Mouse (Mus musculus) splenic B cell, adult 2 months (primary cell): ENCODE measurements at regions not wholly inside any gene's neighbourhood (a gene's known extent, or its start where the extent isn't known, plus 50 kb on each side); places are given as distances from the start of the nearest gene placed in this dataset.

ENCODE experiments used
- DNase-seq: peaks from one replicate; pipeline ENCODE4 v3.0.0-alpha.2; 2011; ENCODE audit warnings: low read depth, low spot score
- H3K27me3 ChIP-seq: 2 replicates; pipeline ENCODE4 v1.6.1; 2012; ENCODE audit warnings: mild to moderate bottlenecking, low read length, moderate library complexity, mixed read lengths; ENCODE audit not compliant: control insufficient read depth, poor library complexity, insufficient read depth, severe bottlenecking
- H3K36me3 ChIP-seq: 2 replicates; pipeline ENCODE4 v1.6.1; 2012; ENCODE audit warnings: mild to moderate bottlenecking, low read length, moderate library complexity, mixed read lengths; ENCODE audit not compliant: control insufficient read depth, poor library complexity, insufficient read depth, severe bottlenecking

DNA sequence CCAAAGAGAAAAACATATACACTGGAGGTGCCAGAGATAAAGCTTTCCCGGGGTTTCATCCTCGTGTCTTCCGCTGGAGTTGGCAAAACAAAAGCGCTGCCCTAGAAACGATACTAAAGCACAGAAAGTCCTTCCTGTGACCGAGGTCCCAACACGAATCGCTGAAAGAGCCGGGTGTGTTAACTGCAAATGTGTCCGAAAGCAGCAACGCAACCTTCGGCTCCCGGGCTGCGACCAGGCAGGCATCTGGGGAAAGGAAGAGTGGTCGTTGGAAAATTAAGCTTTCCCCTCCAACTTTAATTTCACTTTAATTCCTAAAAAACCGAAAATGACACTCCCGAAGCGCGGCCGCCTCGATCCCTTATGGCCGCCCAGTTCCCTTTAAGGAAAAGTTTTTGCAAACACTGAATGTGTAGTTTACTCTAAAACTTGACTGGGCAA lies 262.5 kb upstream of the Nfe2l3 start:
- no peak for DNase-seq
- Histone ChIP-seq H3K36me3 (no peaks in the 10 kb centered on the region; the same call in 1 of the 2 replicates), H3K27me3 (peaks cover 11% of the 10 kb centered on the region)

DNA sequence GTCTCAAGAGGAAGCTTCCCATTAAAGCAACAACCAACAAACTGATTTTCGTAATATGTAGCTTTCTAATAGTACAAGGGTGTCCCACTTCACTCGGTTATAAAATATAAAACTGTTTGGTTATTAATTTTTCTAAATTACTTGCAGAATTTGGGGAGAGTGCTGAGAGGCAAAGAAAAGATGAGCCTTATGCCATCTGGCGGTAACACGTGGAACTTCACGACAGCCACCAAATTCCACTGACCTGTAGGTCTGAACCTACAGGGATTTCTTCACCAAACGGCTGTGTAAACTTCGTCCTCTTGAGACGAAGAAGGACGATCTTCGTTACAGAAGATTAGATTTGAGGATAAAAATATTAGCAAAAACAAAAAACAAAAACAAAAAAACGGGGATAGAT lies 262.1 kb upstream of the Nfe2l3 start:
- H3K36me3 ChIP-seq = no peaks in the 10 kb centered on the region; the same call in 1 of the 2 replicates
- DNase-seq = peak; percentile 79
- peaks cover 11% of the 10 kb centered on the region for H3K27me3 ChIP-seq

DNA sequence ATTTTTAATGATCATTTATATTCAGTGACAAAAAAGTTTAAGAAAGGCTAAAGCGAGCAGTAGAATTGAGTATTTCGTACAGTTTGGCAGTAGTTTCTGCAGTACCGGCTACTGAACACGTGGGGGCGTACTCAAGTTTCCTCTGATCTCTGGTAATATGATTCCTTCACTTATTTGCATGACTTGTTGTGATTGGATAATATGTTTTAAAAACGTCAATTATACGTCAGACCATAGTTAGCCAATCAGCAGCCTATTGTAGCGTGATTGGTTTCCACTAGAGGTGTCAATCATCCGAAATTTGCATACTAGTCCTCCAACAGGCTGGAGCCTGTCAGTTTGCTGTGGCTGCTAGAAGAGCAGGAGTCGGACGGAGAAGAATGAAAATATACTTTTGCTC lies 261.6 kb upstream of the Nfe2l3 start:
- Histone ChIP-seq H3K27me3 (peaks cover 11% of the 10 kb centered on the region), H3K36me3 (no peaks in the 10 kb centered on the region; the same call in 1 of the 2 replicates)
- peak; percentile 65 for DNase-seq

DNA sequence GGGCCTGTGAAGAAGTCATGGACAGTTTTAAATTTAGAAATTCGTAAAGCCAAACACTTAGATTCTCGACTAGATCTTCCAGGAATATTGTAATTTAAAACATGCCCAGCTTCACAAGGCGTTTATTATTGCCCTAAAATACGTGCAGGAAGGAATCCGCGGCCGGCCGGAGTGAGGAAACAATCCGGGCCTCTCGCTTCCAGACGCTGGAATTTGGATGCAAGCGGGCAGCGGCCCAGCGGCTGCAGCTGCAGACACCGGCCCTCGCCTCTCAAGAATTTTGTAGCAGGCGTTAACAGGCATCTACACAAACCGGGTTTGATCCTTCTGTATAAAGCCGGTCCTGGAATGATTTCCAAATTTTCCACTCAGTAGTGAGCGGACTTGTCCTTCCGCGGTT lies 260.7 kb upstream of the Nfe2l3 start:
- H3K36me3 ChIP-seq = no peaks in the 10 kb centered on the region
- H3K27me3 ChIP-seq = peaks cover 11% of the 10 kb centered on the region
- no peak for DNase-seq

DNA sequence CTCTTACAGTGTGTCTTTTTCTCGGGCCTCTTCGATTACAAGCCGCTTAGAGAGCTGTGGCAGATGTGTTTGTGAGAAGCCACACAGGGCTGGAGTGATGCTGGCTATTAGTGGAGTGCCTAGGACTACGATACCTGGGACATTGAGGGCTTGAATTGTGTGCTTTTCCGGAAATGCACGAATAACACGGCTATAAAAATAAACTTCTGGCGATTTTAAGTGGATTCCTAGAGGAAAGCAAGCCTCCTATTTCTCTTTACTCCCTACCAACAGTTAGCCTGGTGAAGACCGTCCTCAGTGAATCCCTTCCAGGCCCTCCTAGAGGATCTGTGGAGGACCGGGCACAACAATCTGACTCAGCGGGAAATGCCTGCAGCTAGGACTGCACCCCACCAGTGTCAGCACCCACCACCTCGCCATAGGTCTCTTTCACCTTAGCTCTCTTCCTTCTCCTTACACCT lies 260.1 kb upstream of the Nfe2l3 start:
- DNase-seq = peak; percentile 46
- no peaks in the 10 kb centered on the region for H3K36me3 ChIP-seq

DNA sequence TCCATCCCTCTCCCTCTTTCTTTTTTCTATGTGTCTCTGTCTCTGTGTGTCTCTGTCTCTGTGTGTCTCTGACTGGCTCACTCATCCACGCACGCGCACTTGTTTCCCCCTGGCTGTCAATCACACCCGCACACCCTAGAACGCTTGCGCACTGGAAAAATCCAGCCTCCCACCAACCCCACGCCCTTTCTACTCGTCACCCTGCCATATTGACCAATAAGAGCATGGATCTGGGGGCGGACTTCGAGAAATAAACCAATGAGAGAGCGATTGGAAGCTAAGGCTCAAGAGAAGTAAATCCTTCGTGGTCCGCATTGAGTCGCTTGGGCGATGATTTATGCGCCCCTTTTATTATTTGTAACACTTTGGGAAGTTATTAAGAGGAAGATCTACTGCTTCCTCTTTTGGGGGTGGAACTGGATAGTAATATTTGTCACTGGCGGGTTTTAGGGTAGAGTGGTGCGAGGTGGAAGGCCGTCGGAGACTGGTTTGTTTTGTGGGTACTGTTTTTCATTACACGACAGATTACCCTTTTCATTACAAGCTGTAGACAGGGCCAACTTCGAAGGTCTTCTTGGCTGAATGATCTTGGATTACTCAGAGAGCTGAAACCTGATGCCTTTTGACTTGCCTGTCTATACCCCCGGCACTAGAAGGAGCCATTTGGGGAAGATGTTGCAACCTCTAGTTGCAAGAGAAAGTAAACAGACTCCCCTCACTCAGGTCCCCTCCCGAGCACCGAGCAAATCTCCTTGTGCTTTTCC lies 259.4 kb upstream of the Nfe2l3 start:
- peaks cover 13% of the 10 kb centered on the region for H3K27me3 ChIP-seq
- no peaks in the 10 kb centered on the region for H3K36me3 ChIP-seq
- peak; percentile 58 for DNase-seq

More for the DNA sequence above, 260.1 kb upstream of the Nfe2l3 start:
- peaks cover 11% of the 10 kb centered on the region for H3K27me3 ChIP-seq

DNA sequence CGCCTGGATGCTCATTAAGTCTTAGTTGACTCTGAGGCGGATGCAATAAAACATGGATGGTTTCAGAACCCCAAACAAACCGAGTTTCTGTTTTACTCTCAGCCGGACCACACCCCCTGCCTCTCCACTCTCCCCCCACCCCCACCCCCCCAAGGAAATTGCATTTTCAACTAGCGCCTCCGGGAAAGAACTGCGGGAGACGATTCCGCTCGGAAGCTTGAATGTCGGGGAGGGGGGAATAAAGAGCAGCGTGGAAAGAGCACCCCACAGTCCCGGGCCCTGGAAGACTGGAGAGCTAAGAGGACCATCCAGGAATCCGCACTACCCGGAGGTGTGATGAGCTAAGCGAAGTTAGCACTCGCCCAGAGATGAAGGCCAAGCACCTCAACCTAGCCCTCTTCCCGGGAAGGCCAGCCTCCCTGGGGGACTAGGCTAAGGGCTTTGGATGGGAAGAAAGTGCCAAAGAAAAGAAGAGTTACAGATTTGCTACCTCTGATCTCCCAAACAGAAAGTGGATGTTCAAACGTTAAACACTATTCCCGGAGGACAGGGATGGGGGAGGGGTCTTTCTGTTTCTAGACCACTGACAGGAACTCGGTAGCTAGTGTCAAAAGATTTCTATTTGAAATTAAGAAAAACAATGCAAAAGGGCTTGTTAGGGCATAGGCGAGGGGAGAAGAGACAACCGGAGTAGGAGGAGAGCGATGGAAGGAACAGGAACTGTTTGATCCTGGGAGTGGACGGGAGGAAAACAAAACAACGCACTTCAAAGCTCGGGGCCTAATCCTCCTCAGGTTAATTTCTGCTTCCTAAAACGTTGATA lies 258.6 kb upstream of the Nfe2l3 start:
- peaks cover 12% of the 10 kb centered on the region for H3K27me3 ChIP-seq
- DNase-seq = no peak
- H3K36me3 ChIP-seq = no peaks in the 10 kb centered on the region

DNA sequence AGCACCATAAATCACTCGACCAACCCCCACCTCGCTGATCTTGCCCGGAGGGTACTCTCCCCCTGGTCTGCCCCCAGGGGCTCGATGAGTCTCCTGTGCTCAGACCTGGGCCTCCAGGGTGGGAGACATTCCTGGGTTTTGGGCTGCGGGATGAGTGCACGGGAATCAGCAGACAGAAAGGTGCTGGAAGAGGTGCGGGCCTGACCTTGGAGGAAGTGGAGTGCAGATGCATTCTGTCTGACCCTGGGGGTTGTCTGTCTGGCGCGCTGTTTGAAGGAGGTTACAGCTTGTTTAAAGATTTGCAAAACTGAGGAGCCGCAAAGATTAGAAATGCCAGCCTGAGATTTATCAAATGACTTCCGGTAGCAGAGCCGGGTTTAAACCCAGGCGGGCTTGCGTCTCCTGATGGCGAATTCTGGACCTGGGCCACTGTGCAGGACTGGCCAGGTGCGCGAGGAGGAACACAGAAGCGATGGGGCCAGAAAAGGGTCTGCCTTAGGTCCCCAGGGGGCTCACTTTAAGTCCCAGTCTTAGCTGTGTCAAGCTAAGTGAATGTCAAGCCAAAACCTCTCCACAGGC lies 257.9 kb upstream of the Nfe2l3 start:
- DNase-seq = no peak
- H3K27me3 ChIP-seq = peaks cover 10% of the 10 kb centered on the region
- no peaks in the 10 kb centered on the region for H3K36me3 ChIP-seq

DNA sequence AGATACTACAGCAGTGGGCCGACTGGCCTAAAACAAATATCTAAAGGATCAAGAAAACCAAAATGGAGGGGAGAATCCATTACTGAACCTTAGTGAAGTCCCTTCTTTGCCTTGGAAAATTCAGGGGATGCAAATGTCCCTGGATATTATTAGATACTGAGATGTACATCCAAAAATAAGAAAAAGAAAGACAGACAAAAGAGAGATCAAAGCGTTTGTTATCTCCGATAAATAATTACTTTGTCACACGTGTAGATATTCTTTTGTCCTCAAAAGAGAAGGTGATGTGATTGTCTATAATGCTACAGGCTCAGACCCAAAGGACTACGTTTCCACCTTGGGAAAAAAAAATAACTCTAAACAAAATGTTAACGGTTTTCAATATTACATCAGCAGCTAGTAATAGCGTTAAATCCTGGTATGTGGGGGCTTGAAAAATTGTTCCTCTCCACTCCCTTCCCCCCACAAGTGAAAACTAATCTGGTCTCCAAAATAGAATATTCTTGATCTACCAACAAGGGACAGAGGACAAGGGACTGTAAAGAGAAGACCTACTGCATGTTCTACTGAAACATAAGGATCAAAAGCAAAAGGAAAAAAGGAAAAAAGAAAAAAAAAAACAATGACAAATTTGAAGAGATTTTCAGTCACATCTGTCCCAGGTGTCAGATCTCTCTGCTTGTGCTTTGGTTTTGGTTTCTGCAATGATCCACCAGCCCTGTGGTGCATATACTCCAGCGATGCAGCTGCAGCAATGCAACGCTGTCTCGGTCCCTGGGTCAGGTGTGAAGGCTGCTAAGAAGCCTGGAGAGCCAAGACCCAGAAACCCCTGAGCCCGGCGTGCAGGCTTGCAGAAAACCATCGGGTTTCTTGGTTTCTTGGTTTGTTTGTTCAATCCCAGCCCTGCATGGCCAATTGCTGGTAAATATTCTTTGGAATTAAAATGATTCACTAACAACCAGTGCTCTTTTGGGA lies 256.6 kb upstream of the Nfe2l3 start:
- no peaks in the 10 kb centered on the region for H3K36me3 ChIP-seq
- H3K27me3 ChIP-seq = peaks cover 9% of the 10 kb centered on the region
- no peak for DNase-seq

DNA sequence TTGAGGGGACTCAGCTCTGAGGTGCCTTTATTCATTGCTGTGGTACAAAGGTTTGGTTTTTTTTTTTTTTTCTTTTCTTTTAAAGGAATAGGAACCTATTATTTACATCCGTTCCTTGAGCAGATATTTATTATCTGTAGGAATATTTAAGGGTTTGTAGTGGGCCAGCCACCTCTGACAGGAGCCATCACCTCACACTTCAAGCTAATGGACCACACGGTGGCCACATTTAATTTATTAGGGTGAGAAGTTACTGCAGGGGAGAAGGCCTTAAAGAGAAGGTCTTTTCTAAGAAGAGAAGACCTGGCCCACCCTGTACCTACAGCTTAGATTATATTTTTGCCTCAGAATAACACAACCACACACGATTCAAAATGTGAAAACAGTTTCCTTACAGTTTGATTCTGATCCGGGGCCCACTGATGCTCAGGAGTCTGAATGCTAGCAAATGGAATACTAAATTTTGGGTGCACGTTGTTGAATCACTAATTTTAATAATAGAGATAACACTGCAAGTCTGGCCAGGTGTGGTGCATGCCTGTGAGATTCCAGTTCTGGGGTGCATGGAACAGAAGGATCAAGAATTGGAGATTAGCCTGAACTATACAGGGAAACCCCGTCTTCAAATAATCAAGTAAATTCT lies 255.6 kb upstream of the Nfe2l3 start:
- no peak for DNase-seq
- Histone ChIP-seq H3K36me3 (no peaks in the 10 kb centered on the region), H3K27me3 (peaks cover 9% of the 10 kb centered on the region)

DNA sequence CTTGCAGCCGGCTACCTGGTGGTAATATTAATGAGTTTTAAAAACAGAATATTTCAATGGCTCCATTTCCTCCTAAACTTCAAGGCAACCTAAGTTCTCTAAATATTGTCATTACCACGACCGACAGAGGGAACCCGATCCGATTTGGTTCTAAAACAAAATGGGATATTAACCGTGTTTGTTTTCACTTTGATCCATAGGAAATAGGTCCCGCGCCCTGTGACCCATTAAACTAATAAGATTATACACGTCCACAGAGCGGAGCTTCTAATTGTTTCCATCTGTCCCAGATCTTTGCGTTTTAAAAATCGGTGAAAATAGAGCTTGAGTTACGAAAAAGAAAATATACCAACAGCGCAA lies 254.8 kb upstream of the Nfe2l3 start:
- DNase-seq = peak; percentile 33
- Histone ChIP-seq H3K27me3 (peaks cover 5% of the 10 kb centered on the region), H3K36me3 (no peaks in the 10 kb centered on the region)

DNA sequence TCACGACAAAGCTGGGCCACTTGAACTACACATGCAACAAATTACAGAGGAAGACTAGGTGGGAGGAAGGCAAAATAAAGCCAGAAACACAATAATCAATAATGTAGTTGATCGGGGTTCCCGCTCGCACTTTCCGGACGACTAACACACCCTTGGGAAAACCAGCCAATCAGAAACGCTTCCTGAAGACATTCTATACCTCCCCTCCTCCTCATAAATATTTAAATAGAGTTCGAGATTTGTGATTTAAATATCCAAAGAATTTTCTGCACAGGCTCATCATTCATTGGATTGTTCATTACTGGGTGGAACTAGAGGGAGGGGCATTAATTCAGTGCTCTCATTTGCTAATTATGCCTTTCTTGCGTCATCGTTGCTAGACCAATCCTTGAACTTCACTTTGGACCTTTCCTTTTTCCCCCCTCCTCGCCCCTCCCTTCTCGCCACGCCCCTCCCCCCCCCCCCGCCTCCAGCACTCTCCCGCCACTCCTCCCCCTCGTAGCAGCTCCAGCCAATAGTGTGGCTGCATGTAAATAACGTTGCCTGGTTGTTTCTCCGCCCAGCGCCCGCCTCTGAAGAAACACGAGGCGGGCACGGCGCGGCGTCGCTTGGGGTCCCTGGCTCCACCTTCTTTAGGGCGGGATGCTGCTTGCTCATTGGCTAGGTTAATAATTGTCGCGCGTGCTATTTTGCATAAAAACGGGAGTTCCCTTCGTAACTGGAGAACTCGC lies 254.2 kb upstream of the Nfe2l3 start:
- Histone ChIP-seq H3K36me3 (no peaks in the 10 kb centered on the region), H3K27me3 (peaks cover 5% of the 10 kb centered on the region)
- DNase-seq = peak; percentile 65

DNA sequence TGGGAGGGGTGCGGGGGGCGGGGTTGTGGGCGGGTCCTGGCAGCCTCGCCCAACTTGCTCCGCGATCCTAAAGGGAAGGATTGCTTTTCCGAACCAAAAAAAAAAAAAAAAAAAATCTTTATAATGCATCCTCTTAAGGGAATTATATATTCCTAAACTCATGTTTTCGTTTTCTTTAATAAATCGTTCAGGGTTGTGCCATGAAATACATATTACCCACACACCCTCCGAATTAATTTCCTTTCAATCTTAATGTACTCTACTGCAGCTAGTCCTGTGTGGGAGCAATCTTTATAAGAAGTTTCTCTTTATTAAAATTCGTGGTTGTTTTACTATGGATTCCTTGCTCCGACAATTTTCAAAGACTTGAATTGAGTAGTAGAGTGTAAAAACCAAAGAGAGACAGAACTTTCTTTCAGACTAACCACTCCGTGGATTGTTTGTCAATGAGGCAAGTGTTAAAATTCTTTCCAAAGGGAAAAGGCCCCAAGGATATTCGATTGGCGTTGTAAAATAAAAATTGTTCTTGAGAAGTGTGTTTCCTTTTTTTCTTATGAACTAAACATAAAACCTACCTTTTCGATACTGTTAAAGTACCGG lies 253.6 kb upstream of the Nfe2l3 start:
- no peaks in the 10 kb centered on the region for H3K36me3 ChIP-seq
- H3K27me3 ChIP-seq = peaks cover 7% of the 10 kb centered on the region
- DNase-seq = peak; percentile 28
